Mouse (Mus musculus): ENCODE measurements around the gene Dsel.
A peak's percentile ranks its signal among the peaks of the same experiment; 100 is the strongest.

GRCm38 (mm10) chr1:111864063-111864778, 497 bp downstream of the Dsel start:
- TF ChIP-seq CTCF (IDR thresholded peaks at IDR 0.05; ENCODE audit: control insufficient read depth, insufficient read depth, insufficient read length) (peak; percentile 69), USF1 (IDR thresholded peaks at IDR 0.05; ENCODE audit: low read depth) (no peak), MAX (IDR thresholded peaks at IDR 0.05) (no peak)

All from C2C12 (cell line).